In genomic region chr1:178664271-178664969, GRCm38 (mm10) we compare ENCODE assay signal across 17 mouse cellular contexts.
A peak's percentile ranks its signal among the peaks of the same experiment; 100 is the strongest.
DNase-seq lines count a peak whose midpoint lies in the region; ATAC-seq lines count a peak whose summit lies in the region.
"Had no signal": no experiment of that assay in that cellular context is flagged by ENCODE, and none has a peak within 500 bp of the region (broad histone marks: within the 10 kb centered on the region; RNA-seq: fewer than 3 reads in every experiment).

No protein-coding gene starts in this region.

- no peak for ATAC-seq in kidney, embryonic 15.5 days (replicated peaks; ENCODE audit: low FRiP score)
- peak; percentile 89 for ATAC-seq in common myeloid progenitor, adult 5-6 weeks (replicated peaks; ENCODE audit: low read depth, poor library complexity, severe bottlenecking)
- no peak for ATAC-seq in limb, embryonic 11.5 days (ENCODE audit: insufficient number of reproducible peaks, low FRiP score, low TSS enrichment, low read depth)
- ATAC-seq: forebrain, embryonic 16.5 days had no signal

- no peak for DNase-seq in kidney, adult 18-20 months
- DNase-seq in ES-CJ7 (ENCODE audit: low read depth, low spot score), result peak; percentile 57
- DNase-seq in limb, embryonic 11.5 days (ENCODE audit: low spot score), result no peak
- no peak for DNase-seq in embryo, embryonic 9.5 days (ENCODE audit: extremely low spot score)
- no peak for DNase-seq in embryo, embryonic 10.5 days (ENCODE audit: low spot score)
- DNase-seq: adrenal gland, postnatal 36 days; cerebellum, adult 8-10 months; kidney, adult 11 months; kidney, postnatal 4 days; lung, adult 18-20 months; right cerebral cortex, postnatal 25 days had no signal

- peak overlapping the region; percentile 33; the same call in 1 of the 2 replicates for H3K27ac ChIP-seq in kidney, embryonic 15.5 days
- peak overlapping the region; percentile 75 for H3K27ac ChIP-seq in limb, embryonic 11.5 days (replicated peaks; ENCODE audit: low read depth, low read length)
- H3K27ac ChIP-seq: heart, embryonic 15.5 days; hindbrain, embryonic 15.5 days had no signal

- H3K4me1 ChIP-seq in kidney, embryonic 15.5 days, result peaks cover 19% of the 10 kb centered on the region; the same call in 1 of the 2 replicates
- H3K4me1 ChIP-seq in limb, embryonic 11.5 days (ENCODE audit: control insufficient read depth, insufficient read depth, low read length), result peaks cover 22% of the 10 kb centered on the region
- H3K4me1 ChIP-seq: hindbrain, embryonic 15.5 days had no signal

- no peaks in the 10 kb centered on the region for H3K9me3 ChIP-seq in kidney, embryonic 15.5 days (replicated peaks)
- no peaks in the 10 kb centered on the region for H3K9me3 ChIP-seq in limb, embryonic 11.5 days (ENCODE audit: control insufficient read depth, low read length)
- H3K9me3 ChIP-seq: heart, embryonic 15.5 days; hindbrain, embryonic 15.5 days had no signal

- no peak overlapping the region for H3K4me2 ChIP-seq in kidney, embryonic 15.5 days
- no peak overlapping the region for H3K4me2 ChIP-seq in limb, embryonic 11.5 days (ENCODE audit: low read depth, severe bottlenecking)
- H3K4me2 ChIP-seq: heart, embryonic 15.5 days; hindbrain, embryonic 15.5 days had no signal

- no peak overlapping the region for H3K4me3 ChIP-seq in kidney, embryonic 15.5 days (replicated peaks)
- H3K4me3 ChIP-seq in limb, embryonic 11.5 days (ENCODE audit: low read depth, low read length), result no peak overlapping the region
- H3K4me3 ChIP-seq: erythroblast, embryonic 14.5 days; heart, embryonic 15.5 days; hindbrain, embryonic 15.5 days had no signal

- WGBS in kidney, embryonic 15.5 days, result 79% methylated on average over 5 of the region's 5 CpGs
- 81% methylated on average over 5 of the region's 5 CpGs for WGBS in limb, embryonic 11.5 days

- H3K27me3 ChIP-seq in kidney, embryonic 15.5 days, result no peaks in the 10 kb centered on the region; the same call in 1 of the 2 replicates
- no peaks in the 10 kb centered on the region for H3K27me3 ChIP-seq in limb, embryonic 11.5 days (ENCODE audit: control insufficient read depth, insufficient read depth, low read length)
- H3K27me3 ChIP-seq: heart, embryonic 15.5 days; hindbrain, embryonic 15.5 days had no signal

- no peaks in the 10 kb centered on the region for H3K36me3 ChIP-seq in kidney, embryonic 15.5 days
- H3K36me3 ChIP-seq in limb, embryonic 11.5 days (ENCODE audit: control insufficient read depth, insufficient read depth, low read length), result no peaks in the 10 kb centered on the region
- H3K36me3 ChIP-seq: heart, embryonic 15.5 days; hindbrain, embryonic 15.5 days had no signal

- no peak overlapping the region for H3K9ac ChIP-seq in kidney, embryonic 15.5 days
- H3K9ac ChIP-seq in limb, embryonic 11.5 days (ENCODE audit: low read length), result no peak overlapping the region
- H3K9ac ChIP-seq: heart, embryonic 15.5 days; hindbrain, embryonic 15.5 days had no signal
